Mouse (Mus musculus): ENCODE results near the gene Prame. TPM values are rescaled to one million over a fixed set of nuclear protein-coding genes. Genes with fewer than 3 reads are reported as not detected.
"Not testable (repeated sequence)": the region's sequence is repeated elsewhere in the genome, so short reads cannot be mapped to it uniquely, and the experiment has no call there.

The Prame gene
- 0.14 and 0.45 TPM in 2 replicates for polyA plus RNA-seq (2015; fragmentation: Nextera tagmentation; extraction: Ambion mirVana)

DNA sequence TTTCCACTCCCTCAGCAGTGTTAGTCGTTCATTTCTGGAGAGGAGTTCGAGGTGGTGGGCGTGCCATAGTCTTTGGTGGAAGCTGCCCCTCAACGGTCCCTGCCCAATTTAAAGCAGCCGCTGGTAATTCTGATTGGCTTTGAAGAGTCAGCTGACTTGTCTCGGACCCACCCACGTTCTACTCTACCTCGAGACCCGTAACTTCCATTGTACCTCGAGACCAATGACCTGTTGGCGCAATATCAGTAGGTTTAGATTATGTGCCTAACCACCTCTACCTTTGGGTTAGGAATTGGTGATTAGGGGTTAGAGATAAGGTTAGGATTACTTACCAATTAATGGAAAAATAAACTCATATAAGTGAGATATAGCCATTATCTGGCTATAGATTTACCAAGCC lies at the start of gene Prame:
Gene Prame, minus strand, starts transcription at position 101 of the 400 bp plus-strand sequence.
- Histone ChIP-seq H3K9me3 (no peaks in the 10 kb centered on the region), H3K27me3 (no peaks in the 10 kb centered on the region), H3K4me3 (no peak within 1 kb of the TSS), H3K9ac (no peak within 1 kb of the TSS), H3K4me2 (no peak within 1 kb of the TSS), H3K36me3 (no peaks in the 10 kb centered on the region), H3K4me1 (no peaks in the 10 kb centered on the region), H3K27ac (no peak within 1 kb of the TSS)
- WGBS, result 88% methylated on average over 11 of the region's 11 CpGs
- ATAC-seq (ENCODE audit: insufficient number of reproducible peaks, low FRiP score, low TSS enrichment, low read depth), result no peak

DNA sequence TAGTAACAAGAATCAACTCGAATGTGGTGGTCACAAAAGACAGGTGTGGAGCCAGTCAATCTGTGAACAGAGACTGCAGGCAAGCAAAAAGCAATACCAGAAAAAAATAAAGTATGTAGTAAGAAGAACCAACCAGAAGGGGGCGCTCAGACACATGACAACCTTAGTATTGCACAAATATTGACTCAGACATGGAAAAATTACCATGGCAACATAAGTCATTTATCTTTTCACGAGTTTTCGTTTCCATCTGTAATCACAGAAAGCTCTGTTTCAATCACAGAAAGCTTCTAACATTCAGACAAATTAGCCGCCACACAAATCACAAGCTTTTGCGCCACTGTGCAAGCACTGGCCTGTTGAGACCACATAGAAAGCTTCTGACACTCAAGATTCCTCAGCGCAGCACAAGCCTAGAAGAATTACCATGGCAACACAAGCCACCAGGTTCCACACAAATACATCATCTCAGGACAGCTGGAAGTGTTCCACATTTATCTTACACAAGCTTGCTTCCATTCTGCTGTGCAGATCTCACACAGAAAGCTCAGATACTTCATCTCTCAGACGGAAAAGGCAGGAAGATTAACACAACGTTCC lies 24.8 kb upstream of the Prame start:
- ATAC-seq (ENCODE audit: insufficient number of reproducible peaks, low FRiP score, low TSS enrichment, low read depth), result no peak
- no peaks in the 10 kb centered on the region for H3K36me3 ChIP-seq
- 49% methylated on average over 9 of the region's 9 CpGs for WGBS
- H3K27ac ChIP-seq, result no peak overlapping the region
- no peaks in the 10 kb centered on the region for H3K4me1 ChIP-seq
- H3K4me3 ChIP-seq, result no peak overlapping the region
- H3K27me3 ChIP-seq, result no peaks in the 10 kb centered on the region
- H3K9me3 ChIP-seq, result no peaks in the 10 kb centered on the region
- H3K4me2 ChIP-seq, result no peak overlapping the region
- no peak overlapping the region for H3K9ac ChIP-seq

DNA sequence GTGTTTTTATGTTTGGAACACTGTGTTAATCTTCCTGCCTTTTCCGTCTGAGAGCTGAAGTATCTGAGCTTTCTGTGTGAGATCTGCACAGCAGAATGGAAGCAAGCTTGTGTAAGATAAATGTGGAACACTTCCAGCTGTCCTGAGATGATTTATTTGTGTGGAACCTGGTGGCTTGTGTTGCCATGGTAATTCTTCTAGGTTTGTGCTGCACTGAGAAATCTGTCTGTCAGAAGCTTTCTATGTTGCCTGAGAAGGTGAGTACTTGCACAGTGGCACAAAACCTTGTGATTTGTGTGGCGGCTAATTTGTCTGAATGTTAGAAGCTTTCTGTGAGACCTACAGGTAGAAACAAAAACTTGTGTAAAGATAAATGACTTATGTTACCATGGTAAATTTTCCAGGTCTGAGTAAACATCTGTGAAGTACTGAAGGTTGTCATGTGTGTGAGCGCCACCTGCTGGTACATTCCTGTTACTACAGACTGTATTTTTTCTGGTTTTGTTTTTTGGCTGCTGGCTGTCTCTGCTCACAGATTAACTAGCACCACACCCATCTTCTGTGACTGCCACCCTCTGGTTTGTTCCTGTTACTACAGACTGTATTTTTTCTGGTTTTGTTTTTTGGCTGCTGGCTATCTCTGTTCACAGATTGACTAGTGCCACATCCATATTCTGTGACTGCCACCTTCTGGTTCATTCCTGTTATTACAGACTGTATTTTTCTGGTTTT lies 26.0 kb downstream of the Prame start:
- H3K27me3 ChIP-seq; H3K9me3 ChIP-seq; ATAC-seq (ENCODE audit: insufficient number of reproducible peaks, low FRiP score, low TSS enrichment, low read depth); H3K36me3 ChIP-seq; H3K9ac ChIP-seq; H3K4me1 ChIP-seq; H3K4me2 ChIP-seq; H3K4me3 ChIP-seq; H3K27ac ChIP-seq: not testable (repeated sequence)
- 63% methylated on average over 3 of the region's 3 CpGs for WGBS

DNA sequence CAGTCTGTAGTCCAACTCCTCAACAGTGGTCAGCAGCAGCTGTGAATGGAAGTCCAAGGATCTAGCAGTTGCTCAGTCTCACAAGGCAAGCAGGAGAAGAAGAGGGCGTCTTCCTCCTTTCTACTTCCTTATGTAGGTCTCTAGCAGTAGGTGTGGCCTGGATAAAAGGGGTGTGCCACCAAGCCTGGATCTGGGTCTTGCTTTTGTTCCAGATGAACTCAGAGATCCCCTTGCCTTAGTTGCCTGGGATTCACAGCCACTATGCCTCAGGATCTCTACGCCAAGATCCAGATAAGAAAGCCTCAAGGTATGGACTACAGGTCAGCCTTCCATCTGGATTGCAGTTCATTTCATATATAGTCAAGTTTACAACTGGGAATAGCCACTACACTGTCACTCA lies 28.8 kb downstream of the Prame start, which contains the start of gene Nxf7:
Gene Nxf7, minus strand, starts transcription at position 101 of the 400 bp plus-strand sequence.
- no peak within 1 kb of the TSS for H3K4me3 ChIP-seq
- no peaks in the 10 kb centered on the region for H3K4me1 ChIP-seq
- H3K27ac ChIP-seq, result no peak within 1 kb of the TSS
- H3K27me3 ChIP-seq, result no peaks in the 10 kb centered on the region
- ATAC-seq (ENCODE audit: insufficient number of reproducible peaks, low FRiP score, low TSS enrichment, low read depth), result no peak
- no peak within 1 kb of the TSS for H3K9ac ChIP-seq
- H3K9me3 ChIP-seq, result no peaks in the 10 kb centered on the region
- no peaks in the 10 kb centered on the region for H3K36me3 ChIP-seq
- H3K4me2 ChIP-seq, result no peak within 1 kb of the TSS
- WGBS, result 84% methylated on average over 2 of the region's 2 CpGs

DNA sequence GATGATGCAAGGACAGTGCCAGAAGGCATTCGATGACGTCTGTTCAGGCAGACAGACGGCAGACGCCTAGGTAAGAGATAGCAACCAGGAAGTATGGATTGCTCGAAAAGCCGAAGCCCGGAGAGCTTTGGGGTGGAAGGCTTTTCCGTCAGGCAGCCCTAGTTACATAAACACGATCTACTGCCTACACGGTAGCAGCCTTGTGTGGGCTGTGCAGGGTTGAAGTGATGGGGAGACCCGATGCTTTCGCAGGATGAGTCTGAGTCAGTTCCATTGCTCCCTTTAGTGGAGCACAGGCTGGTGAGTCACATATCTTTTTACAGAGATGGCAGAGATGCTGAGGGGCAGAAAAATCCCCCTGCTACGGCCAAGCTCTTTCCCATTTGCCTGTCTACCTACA lies 29.4 kb downstream of the Prame start:
- Histone ChIP-seq H3K9me3 (no peaks in the 10 kb centered on the region), H3K4me1 (no peaks in the 10 kb centered on the region), H3K4me2 (no peak overlapping the region), H3K36me3 (no peaks in the 10 kb centered on the region), H3K27me3 (no peaks in the 10 kb centered on the region), H3K4me3 (no peak overlapping the region), H3K27ac (no peak overlapping the region), H3K9ac (no peak overlapping the region)
- WGBS, result 73% methylated on average over 13 of the region's 13 CpGs
- ATAC-seq (ENCODE audit: insufficient number of reproducible peaks, low FRiP score, low TSS enrichment, low read depth), result no peak

DNA sequence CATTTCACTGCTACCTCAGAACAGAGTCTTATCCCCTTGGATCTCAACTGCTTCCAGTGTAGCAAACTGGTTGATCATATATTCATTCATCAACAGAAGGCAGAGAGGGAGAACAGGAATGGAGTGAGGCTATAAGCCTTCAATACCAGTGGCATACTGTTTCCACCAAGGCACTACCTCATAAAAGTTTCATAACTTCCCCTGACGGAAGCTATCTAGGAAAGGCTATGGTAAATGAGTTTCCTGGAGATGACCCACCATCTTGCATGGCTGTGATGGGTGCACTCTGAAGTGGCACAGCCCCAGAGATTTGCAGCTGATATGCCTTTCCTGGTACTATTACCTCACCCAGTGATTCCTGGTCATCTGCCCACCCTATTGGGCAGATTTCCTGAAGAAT lies 51.1 kb downstream of the Prame start:
- no peak for ATAC-seq (ENCODE audit: insufficient number of reproducible peaks, low FRiP score, low TSS enrichment, low read depth)
- 66% methylated on average over 1 of the region's 1 CpGs for WGBS
- no peak overlapping the region for H3K27ac ChIP-seq
- no peaks in the 10 kb centered on the region for H3K9me3 ChIP-seq
- no peak overlapping the region for H3K9ac ChIP-seq
- no peaks in the 10 kb centered on the region for H3K4me1 ChIP-seq
- H3K27me3 ChIP-seq, result 0 out of 2 replicates have a peak, but pooled peaks cover 8% of the 10 kb centered on the region
- H3K4me2 ChIP-seq, result no peak overlapping the region
- H3K4me3 ChIP-seq, result no peak overlapping the region
- H3K36me3 ChIP-seq, result no peaks in the 10 kb centered on the region

DNA sequence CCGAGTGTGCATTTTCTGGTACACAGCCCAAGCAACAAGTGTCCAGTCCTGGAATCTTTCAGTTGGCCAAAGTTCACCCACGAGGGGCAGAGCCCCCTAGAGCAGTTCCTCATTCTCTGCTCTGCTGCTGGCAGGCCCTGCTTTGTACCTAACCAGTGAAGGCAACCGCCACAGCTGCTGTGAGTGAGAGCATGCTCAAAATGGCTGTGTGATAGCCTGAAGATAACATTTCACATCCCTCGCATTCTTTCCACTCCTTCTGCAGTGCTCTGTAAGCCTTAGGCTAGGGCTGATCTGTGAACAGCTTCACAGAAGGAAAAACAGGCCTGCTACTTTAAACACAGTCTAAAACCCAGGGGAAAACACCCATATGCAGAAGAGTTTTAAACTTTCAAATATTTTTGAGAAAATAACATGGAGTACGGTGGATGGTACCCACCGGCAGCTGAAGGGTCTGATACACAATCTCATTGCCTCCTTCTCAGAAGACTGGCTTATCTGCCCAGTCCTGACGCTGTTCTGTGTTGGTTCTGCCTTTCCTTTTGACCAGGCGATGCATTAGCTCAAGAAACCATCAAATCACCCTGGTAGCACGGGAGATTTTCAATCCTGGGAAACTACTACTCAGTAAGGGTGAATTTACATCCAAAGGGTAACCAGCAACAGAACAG lies 52.4 kb downstream of the Prame start:
- 65% methylated on average over 9 of the region's 9 CpGs for WGBS
- H3K4me2 ChIP-seq; H3K9ac ChIP-seq; ATAC-seq (ENCODE audit: insufficient number of reproducible peaks, low FRiP score, low TSS enrichment, low read depth); H3K9me3 ChIP-seq; H3K36me3 ChIP-seq; H3K27me3 ChIP-seq; H3K4me3 ChIP-seq; H3K4me1 ChIP-seq; H3K27ac ChIP-seq: not testable (repeated sequence)

DNA sequence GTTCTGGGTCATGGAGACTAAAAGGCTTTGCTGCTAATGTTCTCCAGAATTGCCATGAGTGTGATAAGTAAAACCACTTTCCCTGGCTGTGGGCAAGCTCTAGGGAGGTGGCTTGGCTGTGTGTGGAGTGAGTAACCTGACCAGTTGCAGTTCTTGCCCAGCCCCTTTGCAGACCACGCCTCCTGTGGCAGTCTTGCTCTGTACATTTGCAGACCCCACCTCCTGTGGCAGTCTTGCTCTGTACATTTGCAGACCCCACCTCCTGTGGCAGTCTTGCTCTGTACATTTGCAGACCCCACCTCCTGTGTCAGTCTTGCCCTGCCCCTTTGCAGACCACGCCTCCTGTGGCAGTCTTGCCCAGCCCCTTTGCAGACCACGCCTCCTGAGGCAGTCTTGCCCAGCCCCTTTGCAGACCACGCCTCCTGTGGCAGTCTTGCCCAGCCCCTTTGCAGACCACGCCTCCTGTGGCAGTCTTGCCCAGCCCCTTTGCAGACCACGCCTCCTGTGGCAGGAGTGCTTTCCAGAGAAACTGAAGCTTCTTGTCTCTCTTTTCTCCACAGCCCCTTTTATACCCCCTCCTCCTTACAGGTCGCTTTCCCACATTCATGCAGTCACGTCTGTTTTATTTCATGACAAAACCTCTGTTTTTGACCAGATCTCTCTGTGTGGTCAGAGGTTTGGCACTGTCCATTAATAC lies 53.1 kb downstream of the Prame start:
- not testable (repeated sequence) for H3K9me3 ChIP-seq, H3K9ac ChIP-seq, H3K27me3 ChIP-seq, H3K4me1 ChIP-seq, H3K36me3 ChIP-seq, H3K4me3 ChIP-seq, H3K4me2 ChIP-seq, H3K27ac ChIP-seq
- 38% methylated on average over 8 of the region's 8 CpGs for WGBS
- ATAC-seq (ENCODE audit: insufficient number of reproducible peaks, low FRiP score, low TSS enrichment, low read depth), result 0 out of 2 replicates have a peak, but pooled peaks have one; percentile 19

DNA sequence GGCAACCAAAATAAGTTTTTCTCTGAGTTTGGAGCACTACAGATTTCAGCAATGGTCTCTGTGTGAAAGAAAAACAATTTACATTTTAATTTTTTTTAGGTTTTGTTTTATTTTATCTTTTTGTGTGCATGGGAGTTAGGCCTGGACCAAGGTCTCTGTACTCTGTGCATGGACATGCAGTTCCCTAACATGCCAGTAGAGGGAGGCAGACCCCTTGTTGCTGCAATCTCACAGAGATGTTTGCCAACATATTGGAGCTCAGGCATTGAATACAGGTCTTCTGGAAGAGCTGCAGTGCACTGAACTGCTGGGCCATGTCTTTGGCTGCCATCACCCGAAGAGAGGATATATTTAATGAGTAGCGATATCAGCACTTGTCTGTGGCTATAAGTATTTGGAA lies 58.0 kb downstream of the Prame start:
- H3K9ac ChIP-seq; H3K36me3 ChIP-seq; ATAC-seq (ENCODE audit: insufficient number of reproducible peaks, low FRiP score, low TSS enrichment, low read depth); H3K4me3 ChIP-seq; H3K4me2 ChIP-seq; H3K4me1 ChIP-seq; H3K9me3 ChIP-seq; H3K27me3 ChIP-seq; H3K27ac ChIP-seq: not testable (repeated sequence)
- 42% methylated on average over 1 of the region's 2 CpGs for WGBS

DNA sequence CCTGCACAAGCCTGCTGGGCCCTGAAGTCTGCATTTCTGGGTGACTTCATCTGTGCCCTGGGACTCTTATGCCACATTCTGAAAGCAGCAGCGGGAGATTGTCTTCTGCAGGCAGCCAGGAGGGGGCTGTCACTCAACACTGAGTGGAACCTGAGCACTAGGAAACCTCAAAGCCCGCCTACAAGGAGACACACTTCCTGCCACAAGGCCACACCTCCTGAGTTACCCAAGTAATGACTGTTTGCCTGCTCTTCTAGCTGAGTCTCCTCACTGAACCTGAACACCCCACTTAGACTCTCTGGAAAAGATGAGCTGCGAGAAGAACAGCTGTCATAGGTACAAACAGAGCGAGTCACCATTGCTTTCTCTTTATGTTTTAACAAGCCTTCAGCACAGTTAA lies 62.6 kb downstream of the Prame start:
- 50% methylated on average over 4 of the region's 4 CpGs for WGBS
- not testable (repeated sequence) for H3K9ac ChIP-seq; H3K4me1 ChIP-seq; H3K27me3 ChIP-seq; H3K27ac ChIP-seq; H3K4me2 ChIP-seq; ATAC-seq (ENCODE audit: insufficient number of reproducible peaks, low FRiP score, low TSS enrichment, low read depth); H3K36me3 ChIP-seq; H3K4me3 ChIP-seq; H3K9me3 ChIP-seq
